Mouse (Mus musculus): ENCODE measurements around the gene Sirt4.
A peak's percentile ranks its signal among the peaks of the same experiment; 100 is the strongest.
"Not testable (repeated sequence)": the region's sequence is repeated elsewhere in the genome, so short reads cannot be mapped to it uniquely, and the experiment has no call there.

The Sirt4 gene

GRCm38 (mm10) chr5:115483947-115484920, at the start of gene Sirt4:
Gene Sirt4 (minus strand): TSS chr5:115484725.
- DNase-seq: peak; percentile 83

- DNase-seq: peak; percentile 72
These were observed 47.2 kb upstream of the Sirt4 start for GRCm38 (mm10) chr5:115531671-115532270.

GRCm38 (mm10) chr5:115530447-115530809, 45.9 kb upstream of the Sirt4 start:
- peak; percentile 78 for DNase-seq

GRCm38 (mm10) chr5:115529742-115530446, 45.4 kb upstream of the Sirt4 start:
- peak; percentile 41 for DNase-seq

DNA sequence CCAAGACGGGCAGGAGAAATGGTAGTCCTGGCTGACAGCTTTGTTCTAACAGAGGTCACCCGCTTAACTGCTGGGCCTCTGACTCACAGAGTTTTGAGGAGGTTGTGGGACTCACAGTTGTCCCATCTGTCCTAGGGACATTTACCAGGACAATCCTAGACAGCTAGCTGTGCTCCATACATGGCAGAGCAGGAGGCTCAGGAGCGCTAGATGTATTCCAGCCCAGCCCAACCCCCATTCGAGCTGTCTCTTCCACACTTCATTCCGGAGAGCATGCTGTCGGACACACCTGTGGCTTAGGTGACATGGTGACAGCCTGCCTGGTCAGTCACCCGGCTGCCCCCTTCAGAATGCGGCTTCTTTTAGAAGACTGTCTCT, 44.8 kb upstream of the Sirt4 start:
- DNase-seq: no peak

DNA sequence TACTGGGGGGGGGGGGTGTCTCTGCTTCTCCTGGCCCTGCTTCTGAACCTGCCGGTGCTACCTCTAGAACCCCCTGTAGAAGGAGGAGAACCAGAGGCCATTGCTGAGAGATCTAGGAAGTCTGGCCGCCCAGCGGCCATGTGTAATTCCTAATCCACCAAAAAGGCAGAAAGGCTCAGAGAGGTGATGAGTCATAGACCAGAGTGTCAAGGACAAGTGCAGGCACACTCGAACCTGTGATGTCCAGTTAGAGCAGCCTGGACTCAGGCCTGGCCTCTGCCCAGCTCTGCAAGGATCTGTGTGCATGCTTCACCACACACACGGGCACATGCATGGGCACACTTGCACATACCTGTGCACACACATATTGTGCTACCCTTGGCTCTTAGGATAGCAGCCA, 43.6 kb upstream of the Sirt4 start:
- no peak for DNase-seq

GRCm38 (mm10) chr5:115526456-115527202, 42.1 kb upstream of the Sirt4 start:
- no peak for DNase-seq

DNA sequence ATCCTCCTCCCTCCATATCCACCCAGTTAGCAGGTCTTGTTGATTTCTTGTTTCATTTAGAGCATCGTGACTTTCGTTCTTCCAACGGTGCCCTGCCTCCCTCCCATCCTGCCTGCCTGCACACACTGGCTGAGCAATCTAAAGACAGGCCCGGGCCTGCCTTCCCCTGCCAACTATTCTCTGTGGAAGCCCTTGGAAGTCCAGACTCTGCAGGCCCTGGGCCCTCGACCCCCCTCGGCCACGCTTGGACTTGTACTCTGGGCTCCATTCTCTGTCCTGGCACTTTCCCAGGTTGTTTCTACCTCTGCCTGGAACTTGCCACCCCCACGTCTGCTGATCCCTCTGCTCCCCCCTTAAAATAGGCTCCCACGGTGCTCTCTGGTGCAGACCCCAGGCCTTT, 41.4 kb upstream of the Sirt4 start:
- no peak for DNase-seq

DNA sequence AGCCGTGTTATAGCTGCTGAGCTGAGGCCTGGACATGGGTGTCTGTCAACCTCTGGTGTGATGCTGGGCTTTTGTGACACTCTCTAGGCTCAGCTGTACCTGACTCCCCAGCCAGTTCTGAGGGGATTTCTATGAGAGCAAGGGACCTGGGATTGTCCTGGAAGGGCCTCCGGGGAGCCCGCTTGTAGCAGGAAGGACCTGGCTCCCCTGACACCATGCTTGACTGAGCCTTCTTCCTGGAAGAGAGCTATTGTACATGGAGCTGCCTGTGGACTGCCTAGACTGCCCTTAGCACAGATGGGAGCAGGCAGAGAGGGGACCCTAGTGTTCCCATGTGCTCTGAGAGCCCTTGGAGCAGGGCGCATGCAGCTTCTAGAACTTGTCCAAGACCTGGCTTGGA, 40.9 kb upstream of the Sirt4 start:
- DNase-seq: no peak

DNA sequence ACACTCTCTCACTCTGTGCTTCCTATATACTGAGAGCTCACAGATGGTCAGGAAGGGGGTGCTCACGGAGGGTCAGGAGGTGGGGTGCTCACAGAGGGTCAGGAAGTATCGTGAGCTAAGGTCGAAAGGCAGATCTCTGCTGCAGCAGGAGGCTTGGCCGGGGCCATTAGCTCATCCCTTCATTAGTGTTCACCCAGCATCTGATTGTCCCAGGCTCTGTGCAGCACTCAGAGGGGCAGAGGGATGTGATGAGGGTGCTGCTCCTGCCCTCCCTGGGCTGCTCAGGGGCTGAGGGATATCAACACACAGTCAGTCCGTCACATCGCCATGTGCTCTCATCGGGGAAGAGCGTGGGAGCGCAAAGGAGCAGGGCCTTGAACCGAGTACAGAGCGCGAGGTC, 39.9 kb upstream of the Sirt4 start:
- DNase-seq: peak; percentile 30

- peak; percentile 18 for DNase-seq
These were observed 39.4 kb upstream of the Sirt4 start for GRCm38 (mm10) chr5:115523971-115524370.

DNA sequence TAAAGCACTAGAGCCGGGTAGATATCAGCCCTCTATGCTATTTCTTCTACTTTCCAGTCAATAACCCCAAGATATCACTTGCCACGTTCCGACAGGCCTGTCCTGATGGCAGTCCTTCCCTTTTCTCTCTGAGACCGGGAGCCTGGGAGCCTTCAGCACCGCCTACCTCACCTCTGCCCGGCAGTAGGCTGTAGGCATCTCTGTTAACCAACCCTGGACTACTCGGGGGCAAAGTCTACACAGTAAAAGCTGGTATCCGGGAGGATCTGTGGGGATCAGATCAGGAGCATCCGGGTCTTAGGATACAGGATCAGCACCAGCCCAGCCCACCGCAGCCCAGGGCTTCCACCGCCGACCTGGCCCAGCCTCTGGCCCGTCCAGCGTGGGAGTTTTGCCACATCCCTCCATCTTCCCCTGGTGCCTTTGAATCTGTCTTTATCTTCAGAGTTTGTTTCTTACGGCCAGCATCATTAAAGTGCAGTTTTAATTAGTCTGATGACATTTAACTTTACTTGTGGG, 38.5 kb upstream of the Sirt4 start:
- no peak for DNase-seq

DNA sequence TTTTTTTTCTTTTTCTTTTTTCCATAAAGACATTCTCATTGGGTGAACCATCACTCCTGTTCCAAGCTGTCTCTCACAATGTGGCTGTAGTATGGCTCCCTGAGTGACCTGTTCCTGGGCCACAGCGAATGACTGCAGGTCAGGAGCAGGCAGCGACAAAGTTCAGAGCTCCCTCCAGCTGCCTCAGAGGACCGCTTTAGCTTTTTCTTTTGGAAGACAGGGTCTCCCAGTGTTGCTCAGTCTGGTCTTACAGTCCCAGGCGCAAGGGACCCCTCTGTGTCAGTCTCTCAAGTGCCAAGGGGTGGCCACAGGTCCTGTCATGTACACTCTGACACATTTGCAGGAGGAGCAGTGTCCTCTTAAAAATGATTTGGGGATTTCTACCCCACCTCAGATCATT, 38.0 kb upstream of the Sirt4 start:
- DNase-seq: peak; percentile 13

GRCm38 (mm10) chr5:115521553-115522461, 37.3 kb upstream of the Sirt4 start:
- DNase-seq: peak; percentile 75

DNA sequence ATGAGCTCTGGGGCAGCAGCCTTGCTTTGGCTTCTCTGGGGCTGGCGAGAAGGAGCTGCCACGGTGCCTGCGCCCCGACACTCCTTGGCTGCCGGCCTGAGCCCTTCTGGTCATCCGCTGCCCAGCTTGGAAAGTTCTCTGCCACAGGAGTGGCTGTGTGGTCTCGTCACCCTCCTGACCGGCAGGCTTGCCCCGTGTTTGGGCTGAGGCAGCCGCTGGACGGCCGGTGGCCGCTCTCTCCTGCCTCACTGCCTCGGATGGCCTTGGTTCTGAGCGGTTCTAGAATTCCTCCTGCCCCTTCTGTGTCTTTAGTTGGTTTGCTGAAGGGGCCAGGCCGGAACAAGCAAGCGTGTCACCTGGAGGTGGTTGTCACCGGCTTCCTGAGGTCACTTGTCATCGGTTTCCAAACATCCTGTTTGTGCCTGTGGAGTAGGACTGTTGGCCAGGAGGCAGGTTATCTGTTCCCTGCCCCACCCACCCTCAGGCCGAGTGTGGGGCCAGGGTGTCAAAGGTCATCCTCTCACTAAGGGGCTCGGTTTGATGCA, 35.9 kb upstream of the Sirt4 start:
- no peak for DNase-seq

- DNase-seq: not testable (repeated sequence)
These were observed 33.7 kb upstream of the Sirt4 start for GRCm38 (mm10) chr5:115518214-115518613.

DNA sequence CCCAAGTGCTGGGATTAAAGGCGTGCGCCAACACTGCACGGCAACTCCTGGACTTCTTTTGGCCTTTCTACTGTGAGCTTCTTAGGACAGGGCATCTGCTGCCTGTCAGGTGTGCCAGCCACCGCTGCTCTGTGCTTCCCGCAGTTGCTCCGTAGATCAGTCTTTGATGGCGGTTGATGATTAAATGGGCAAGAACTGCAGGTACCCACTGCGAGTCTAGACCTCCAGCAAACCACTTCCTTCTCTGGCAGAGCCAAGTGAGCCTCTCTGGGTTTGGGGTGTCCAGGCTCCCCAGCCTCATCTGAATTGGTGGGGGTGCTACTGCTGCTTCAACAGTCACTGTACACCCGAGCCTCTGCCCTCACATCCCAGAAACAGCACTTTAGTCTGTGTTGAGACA, 33.0 kb upstream of the Sirt4 start:
- peak; percentile 42 for DNase-seq

DNA sequence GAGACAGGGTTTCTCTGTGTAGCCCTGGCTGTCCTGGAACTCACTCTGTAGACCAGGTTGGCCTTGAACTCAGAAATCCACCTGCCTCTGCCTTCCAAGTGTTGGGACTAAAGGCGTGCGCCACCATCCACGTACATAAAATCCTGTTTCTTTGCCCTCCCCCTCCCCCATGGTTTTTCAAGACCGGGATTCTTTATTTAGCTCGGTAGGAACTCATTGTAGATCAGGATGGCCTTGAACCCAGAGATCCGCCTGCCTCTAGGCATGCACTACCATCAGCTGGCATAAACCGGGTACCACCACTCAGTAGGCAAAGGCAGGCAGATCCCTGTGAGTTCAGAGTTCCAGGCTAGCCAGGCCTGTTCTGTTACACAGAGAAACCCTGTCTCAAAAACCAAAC, 32.4 kb upstream of the Sirt4 start:
- no peak for DNase-seq

DNA sequence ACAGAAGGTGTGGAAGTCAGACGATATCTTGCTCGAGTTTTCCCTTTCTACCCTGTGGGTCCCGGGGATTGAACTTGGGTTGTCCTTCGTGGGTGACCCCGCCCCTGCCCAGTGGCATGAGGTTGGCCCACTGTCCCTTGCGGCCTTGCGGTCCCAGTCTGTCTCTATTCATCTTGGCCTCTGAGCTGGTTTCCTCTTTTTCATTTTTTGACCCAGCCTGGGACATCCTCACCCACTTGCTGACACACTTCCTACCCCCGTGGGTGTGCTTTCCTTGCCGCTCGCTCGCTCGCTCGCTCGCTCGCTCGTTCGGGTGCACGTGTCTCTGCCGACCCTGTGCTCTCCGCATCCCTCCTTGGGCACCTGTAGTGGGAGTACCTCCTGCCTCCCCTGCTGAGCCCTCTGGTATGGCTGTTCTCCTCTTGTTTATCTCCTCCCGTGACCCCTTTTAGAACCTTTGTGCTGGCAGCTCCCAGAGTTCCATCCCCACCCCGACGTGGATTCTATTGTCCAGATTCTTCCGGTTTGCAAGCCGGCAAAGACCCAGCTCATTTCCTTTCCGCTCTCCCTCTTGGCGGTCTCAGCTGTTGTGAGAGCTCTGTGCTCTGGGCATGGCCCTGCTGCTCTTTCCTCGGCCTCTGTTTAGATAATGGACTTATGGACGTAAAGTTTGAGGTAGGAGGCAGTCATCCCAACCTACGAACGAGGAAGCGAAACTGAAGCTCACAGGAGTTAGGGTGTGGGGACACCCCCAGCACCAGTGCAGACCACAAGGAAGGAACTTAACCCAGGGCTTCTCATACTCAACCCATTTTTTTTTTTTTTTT, 31.8 kb upstream of the Sirt4 start:
- peak; percentile 67 for DNase-seq

DNA sequence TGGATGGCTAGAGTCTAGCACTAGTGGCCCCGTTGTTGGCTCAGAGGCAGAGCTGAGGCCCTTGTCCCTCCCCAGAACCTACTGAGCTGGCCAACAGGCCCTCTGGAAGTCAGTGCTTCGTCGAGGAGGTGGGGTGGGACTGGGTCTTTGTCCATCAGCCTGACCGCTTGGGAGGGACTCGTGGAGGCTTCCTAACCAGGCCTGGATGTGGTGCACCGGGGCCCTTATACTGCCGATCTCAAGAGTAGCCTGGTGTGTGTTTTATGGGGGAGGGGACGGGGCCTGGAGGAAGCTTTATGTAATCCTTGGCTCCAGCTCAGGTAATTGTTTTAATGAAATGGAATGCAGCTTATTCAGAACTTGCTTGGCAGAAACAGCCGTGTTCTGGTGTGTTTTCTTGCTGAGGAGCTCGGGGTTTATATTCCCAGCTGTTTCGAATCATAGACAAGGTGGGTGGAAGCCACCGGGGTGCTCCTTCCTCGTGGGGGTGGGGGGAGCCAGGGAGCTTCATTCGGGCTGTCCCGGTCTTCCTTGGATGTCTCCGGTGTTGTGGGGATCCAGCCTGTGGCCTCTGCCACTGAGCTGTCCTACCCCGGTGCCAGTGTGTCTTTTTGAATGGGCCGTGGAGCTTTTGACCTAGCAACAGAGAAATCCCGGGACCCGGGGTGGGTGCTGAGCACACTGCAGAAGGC, 30.5 kb upstream of the Sirt4 start:
- DNase-seq: peak; percentile 25

All from thymus, postnatal 14 days (tissue).